In the genomic region with DNA sequence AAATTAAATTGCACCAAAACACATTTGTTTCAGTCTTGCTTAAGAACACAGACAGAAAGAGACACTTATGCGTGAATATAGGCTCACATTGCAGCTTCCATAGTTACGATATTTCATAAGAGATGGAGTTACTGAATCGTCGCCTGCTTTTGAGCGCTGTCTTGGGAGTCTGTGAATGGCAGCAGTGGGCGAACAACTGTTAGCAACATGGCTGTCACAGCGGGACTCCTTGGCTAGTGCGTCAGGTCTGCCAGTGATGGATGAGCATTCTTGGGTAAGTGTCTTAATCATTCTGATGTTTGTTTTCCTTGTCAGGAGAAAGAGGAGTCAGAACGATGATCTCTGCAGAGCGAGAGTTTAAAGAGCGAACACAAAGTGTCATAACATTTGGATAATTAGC, we compare ENCODE assay signal across 11 mouse cellular contexts. TPM values are rescaled to one million over a fixed set of nuclear protein-coding genes. Genes with fewer than 3 reads are reported as not detected.
DNase-seq lines count a peak whose midpoint lies in the region; ATAC-seq and TF ChIP-seq lines count a peak whose summit lies in the region.
"Had no signal": no experiment of that assay in that cellular context is flagged by ENCODE, and none has a peak within 500 bp of the region (broad histone marks: within the 10 kb centered on the region; RNA-seq: fewer than 3 reads in every experiment).

No protein-coding gene starts in this region.

- no peaks in the 10 kb centered on the region for H3K9me3 ChIP-seq in forebrain, embryonic 15.5 days
- H3K9me3 ChIP-seq in forebrain, embryonic 12.5 days: no peaks in the 10 kb centered on the region
- H3K9me3 ChIP-seq in intestine, postnatal 0 days (ENCODE audit: control insufficient read depth): no peaks in the 10 kb centered on the region
- H3K9me3 ChIP-seq: embryonic facial prominence, embryonic 15.5 days; heart, embryonic 15.5 days had no signal

- H3K4me2 ChIP-seq in forebrain, embryonic 15.5 days (replicated peaks): no peak overlapping the region; the same call in 1 of the 2 replicates
- no peak overlapping the region for H3K4me2 ChIP-seq in forebrain, embryonic 12.5 days
- no peak overlapping the region for H3K4me2 ChIP-seq in intestine, postnatal 0 days (replicated peaks; ENCODE audit: low read depth)
- H3K4me2 ChIP-seq: embryonic facial prominence, embryonic 15.5 days; heart, embryonic 15.5 days had no signal

- H3K4me3 ChIP-seq in forebrain, embryonic 15.5 days: no peak overlapping the region
- no peak overlapping the region for H3K4me3 ChIP-seq in forebrain, embryonic 12.5 days (replicated peaks)
- H3K4me3 ChIP-seq in intestine, postnatal 0 days (ENCODE audit: low read depth, low read length): no peak overlapping the region
- H3K4me3 ChIP-seq: embryonic facial prominence, embryonic 15.5 days; heart, embryonic 15.5 days; megakaryocyte, embryonic 14.5 days had no signal

- WGBS in forebrain, embryonic 15.5 days: 48% methylated on average over 11 of the region's 11 CpGs
- 69% methylated on average over 11 of the region's 11 CpGs for WGBS in forebrain, embryonic 12.5 days
- 31% methylated on average over 11 of the region's 11 CpGs for WGBS in intestine, postnatal 0 days

- H3K27ac ChIP-seq in forebrain, embryonic 15.5 days (replicated peaks): no peak overlapping the region
- H3K27ac ChIP-seq in forebrain, embryonic 12.5 days: no peak overlapping the region
- no peak overlapping the region for H3K27ac ChIP-seq in intestine, postnatal 0 days (ENCODE audit: low read depth, low read length)
- H3K27ac ChIP-seq: embryonic facial prominence, embryonic 15.5 days; heart, embryonic 15.5 days had no signal

- peak; percentile 66; the same call in 1 of the 2 replicates for ATAC-seq in forebrain, embryonic 15.5 days (replicated peaks)
- ATAC-seq in forebrain, embryonic 12.5 days (ENCODE audit: low FRiP score): no peak
- ATAC-seq in frontal cortex, adult (ENCODE audit: low TSS enrichment): peak; percentile 86
- no peak for ATAC-seq in intestine, postnatal 0 days

- DNase-seq in 3T3-L1 (ENCODE audit: low read depth, low spot score): peak; percentile 51
- DNase-seq in left cerebral cortex, postnatal 14 days (ENCODE audit: low spot score in 2 of 2): peak; percentile 10 to 28
- DNase-seq in yolk sac, embryonic 10.5 days (ENCODE audit: low spot score): no peak
- no peak for DNase-seq in thymus, postnatal 36 days

- H3K9ac ChIP-seq in forebrain, embryonic 15.5 days (replicated peaks): no peak overlapping the region
- no peak overlapping the region for H3K9ac ChIP-seq in forebrain, embryonic 12.5 days
- H3K9ac ChIP-seq in intestine, postnatal 0 days (ENCODE audit: low read depth, low read length): no peak overlapping the region
- H3K9ac ChIP-seq: embryonic facial prominence, embryonic 15.5 days; heart, embryonic 15.5 days had no signal

- no peak for TF ChIP-seq CTCF in intestine, postnatal 0 days (IDR thresholded peaks at IDR 0.05; ENCODE audit: low read depth)

- H3K4me1 ChIP-seq in forebrain, embryonic 15.5 days: no peaks in the 10 kb centered on the region
- no peaks in the 10 kb centered on the region for H3K4me1 ChIP-seq in forebrain, embryonic 12.5 days
- no peaks in the 10 kb centered on the region for H3K4me1 ChIP-seq in intestine, postnatal 0 days (replicated peaks; ENCODE audit: control insufficient read depth, insufficient read depth, low read length)
- H3K4me1 ChIP-seq: embryonic facial prominence, embryonic 15.5 days; heart, embryonic 15.5 days; megakaryocyte, embryonic 14.5 days had no signal

- no peaks in the 10 kb centered on the region for H3K27me3 ChIP-seq in forebrain, embryonic 15.5 days
- H3K27me3 ChIP-seq in forebrain, embryonic 12.5 days: no peaks in the 10 kb centered on the region
- no peaks in the 10 kb centered on the region for H3K27me3 ChIP-seq in intestine, postnatal 0 days (replicated peaks; ENCODE audit: control insufficient read depth, insufficient read depth, low read length)
- H3K27me3 ChIP-seq: embryonic facial prominence, embryonic 15.5 days; heart, embryonic 15.5 days; megakaryocyte, embryonic 14.5 days had no signal

- intact Hi-C loops in left cerebral cortex, postnatal 14 days (cut with DNase I): no loop called here

- H3K36me3 ChIP-seq in forebrain, embryonic 15.5 days: no peaks in the 10 kb centered on the region
- no peaks in the 10 kb centered on the region for H3K36me3 ChIP-seq in forebrain, embryonic 12.5 days (replicated peaks)
- no peaks in the 10 kb centered on the region for H3K36me3 ChIP-seq in intestine, postnatal 0 days (ENCODE audit: control insufficient read depth, insufficient read depth)
- H3K36me3 ChIP-seq: embryonic facial prominence, embryonic 15.5 days; heart, embryonic 15.5 days had no signal

RNA-seq across cellular contexts. Expression of gene Kcnc2, which starts 44.2 kb away (rescaled TPM):
- polyA plus RNA-seq in forebrain, embryonic 15.5 days (2015; fragmentation: Nextera tagmentation; extraction: Ambion mirVana): 5.9 and 6.0 TPM in 2 replicates
- polyA plus RNA-seq in forebrain, embryonic 12.5 days (2016; fragmentation: Nextera tagmentation; extraction: Ambion mirVana): 1.6 and 1.8 TPM in 2 replicates
- total RNA-seq in left cerebral cortex, postnatal 14 days (2021): 10 to 100 TPM; 67.1 to 68.4 TPM
- 0.30 and 0.39 TPM in 2 replicates for polyA plus RNA-seq in intestine, postnatal 0 days (2015; fragmentation: Nextera tagmentation; extraction: Ambion mirVana)

Comparison
In these comparisons a context has a peak if more than half of its experiments do, and no peak if none do; other contexts are left out.
1. ATAC-seq: peak in forebrain, embryonic 15.5 days (single experiment) and frontal cortex, adult (single experiment); none in forebrain, embryonic 12.5 days (single experiment) and intestine, postnatal 0 days (single experiment).
2. DNase-seq: peak in 3T3-L1 (single experiment) and left cerebral cortex, postnatal 14 days (2 of 2); none in yolk sac, embryonic 10.5 days (single experiment) and thymus, postnatal 36 days (0 of 2).